Mouse (Mus musculus) heart, adult 11 months (tissue): ENCODE results near the gene Dnajb13.

Experiments used
- DNase-seq: peaks from one replicate; pipeline ENCODE4 v3.0.0; 2022

Dnajb13 gene

GRCm38 (mm10) chr7:100514573-100514972 is at the start of gene Dnajb13:
Gene Dnajb13, minus strand, starts transcription at chr7:100514960.
- no peak for DNase-seq

DNA sequence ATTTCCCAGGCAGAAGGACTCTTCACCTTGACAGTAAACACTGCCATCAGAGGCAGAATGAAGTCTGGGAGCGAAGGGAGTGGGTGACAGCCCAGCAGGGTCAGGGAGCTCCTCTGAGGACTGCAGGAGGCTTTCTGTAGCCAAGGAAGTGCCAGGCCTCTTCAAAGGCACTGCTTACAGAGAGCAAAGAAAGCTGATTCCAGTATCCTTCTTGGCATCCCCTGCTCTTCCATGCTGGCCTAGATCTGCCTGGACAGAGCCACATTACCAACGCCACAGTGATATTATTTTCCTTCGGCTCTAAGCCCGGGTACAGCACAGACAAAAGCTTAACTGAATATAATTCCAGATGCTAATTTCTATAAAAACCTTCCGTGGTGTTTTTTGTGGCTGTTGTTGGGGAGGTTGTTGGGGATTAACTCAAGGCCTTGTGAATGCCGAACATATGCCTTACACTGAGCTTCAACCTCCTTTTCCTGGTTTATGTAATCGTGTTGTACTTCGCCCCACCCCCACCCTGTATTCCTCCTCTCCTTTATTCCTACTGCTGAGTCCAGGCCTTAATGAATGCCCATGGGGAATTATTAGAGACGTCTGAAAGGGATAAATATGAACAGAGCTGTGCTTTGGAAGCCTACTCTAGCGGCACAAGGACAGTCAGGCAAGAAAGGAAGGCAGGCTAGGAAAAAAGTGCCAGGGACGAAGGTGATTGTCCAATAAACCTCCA is 47.3 kb upstream of the Dnajb13 start:
- DNase-seq = peak; percentile 81

DNA sequence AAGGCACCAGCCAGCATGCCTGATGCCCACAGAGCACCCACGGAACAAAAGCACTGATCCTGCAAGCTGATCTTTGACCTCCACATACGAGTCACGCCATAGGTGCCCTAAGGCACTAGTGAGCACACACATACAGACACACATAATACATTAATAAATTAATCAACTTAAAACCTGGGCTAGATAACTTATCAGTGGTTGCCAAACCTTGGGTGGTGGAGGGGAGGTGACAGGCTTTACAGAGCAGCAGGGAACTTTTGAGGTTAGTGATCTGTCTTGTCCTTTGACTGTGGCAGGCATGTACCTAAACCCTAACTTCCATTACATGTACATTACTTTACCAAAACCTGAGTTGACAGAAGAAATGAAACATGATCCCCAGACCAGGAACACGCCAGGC is 44.6 kb upstream of the Dnajb13 start:
- peak; percentile 41 for DNase-seq

- peak; percentile 85 for DNase-seq
Measured at GRCm38 (mm10) chr7:100557241-100557640, 42.5 kb upstream of the Dnajb13 start.

- DNase-seq = peak; percentile 93
Measured at GRCm38 (mm10) chr7:100555431-100555951, 40.7 kb upstream of the Dnajb13 start.

DNA sequence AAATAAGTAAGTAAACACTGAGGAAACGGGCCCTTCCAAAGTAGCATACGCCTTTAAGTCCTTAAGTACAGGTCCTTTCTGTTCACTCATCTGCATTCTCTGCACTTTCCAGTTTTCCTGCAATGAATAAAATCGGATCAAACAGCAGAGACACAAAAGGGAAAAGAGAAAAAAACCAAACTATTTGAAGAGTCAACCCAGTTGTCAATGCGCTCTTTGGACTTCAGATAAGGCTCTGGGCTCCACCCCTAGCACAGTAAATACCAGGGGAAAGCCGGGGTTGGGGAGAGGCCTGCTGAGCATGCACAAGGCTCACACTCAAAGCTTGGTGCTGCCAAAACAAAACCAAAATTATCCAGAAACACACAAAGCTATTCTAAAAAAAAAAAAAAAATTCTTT is 40.2 kb upstream of the Dnajb13 start:
- peak; percentile 39 for DNase-seq

DNA sequence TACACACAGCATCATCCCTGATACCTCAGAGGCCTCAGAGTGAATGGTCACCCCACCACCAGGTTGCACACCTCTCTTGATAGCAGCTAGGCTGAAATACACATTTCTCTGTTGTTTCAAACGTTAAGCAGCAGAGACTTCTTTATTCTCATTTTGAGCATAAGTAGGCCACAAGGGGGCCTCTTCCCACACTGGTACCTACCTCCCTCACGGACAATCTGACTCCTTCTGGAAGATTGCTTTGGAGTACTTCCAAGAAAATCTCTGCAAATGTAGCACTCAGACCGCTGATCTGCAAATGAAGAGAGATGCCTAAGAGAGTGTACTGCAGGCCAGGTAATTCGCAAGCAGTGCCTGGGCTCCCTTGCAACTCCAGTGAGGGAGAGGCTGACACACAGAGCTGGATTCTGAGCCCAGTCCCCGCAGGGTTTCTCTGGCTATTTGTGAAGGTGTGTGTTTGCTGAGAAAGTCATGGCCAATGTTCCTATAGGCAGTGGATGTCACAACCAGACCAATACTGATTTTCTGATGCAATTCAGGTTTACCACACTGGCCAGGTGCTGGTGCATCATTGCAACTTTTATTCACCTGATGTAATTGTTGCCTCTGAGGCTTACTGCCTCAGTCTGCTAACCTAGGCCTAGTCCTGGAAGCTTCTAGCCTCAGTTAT is 35.7 kb upstream of the Dnajb13 start:
- peak; percentile 65 for DNase-seq

GRCm38 (mm10) chr7:100549796-100550195 is 35.0 kb upstream of the Dnajb13 start:
- no peak for DNase-seq

- peak; percentile 86 for DNase-seq
Measured at GRCm38 (mm10) chr7:100547631-100548030, 32.9 kb upstream of the Dnajb13 start.

GRCm38 (mm10) chr7:100544437-100544836 is 29.7 kb upstream of the Dnajb13 start:
- no peak for DNase-seq

DNA sequence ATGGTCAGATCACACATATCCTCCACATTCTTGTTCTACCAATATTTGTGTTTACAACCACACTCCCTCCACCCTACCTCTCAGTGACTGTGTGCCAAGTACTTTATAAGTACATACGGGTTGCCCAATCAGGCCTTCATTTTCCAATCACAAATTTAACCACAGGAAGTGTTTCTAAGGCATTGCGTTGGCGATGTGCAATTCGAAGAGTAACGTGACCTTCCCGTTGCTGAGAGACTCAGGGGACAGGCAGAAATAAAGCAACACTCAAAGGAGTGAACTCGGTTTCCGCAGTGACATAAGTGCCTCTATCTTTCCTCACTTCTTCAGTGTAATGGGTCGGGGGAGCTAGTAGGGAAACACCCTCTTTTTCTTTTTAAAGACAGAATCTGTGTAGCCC is 24.8 kb upstream of the Dnajb13 start:
- DNase-seq = peak; percentile 73

DNA sequence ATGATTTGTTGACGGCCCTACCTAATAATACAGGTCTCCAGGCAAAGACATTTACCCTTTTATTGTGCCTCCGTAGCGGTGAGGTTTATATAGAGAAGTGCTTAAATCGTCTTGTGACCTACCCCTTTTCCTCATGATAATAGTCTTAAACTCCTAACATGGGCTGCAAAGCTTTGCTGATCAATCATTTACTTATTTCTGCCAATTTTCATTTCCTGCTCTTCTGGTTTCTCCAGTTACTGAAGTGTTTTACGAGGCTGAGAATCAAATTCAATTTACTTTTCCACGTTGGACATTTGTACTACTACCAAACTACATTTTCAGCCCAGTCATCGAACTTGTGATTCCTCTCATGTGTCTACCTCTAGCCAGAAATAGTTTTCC is 22.8 kb upstream of the Dnajb13 start:
- no peak for DNase-seq

DNA sequence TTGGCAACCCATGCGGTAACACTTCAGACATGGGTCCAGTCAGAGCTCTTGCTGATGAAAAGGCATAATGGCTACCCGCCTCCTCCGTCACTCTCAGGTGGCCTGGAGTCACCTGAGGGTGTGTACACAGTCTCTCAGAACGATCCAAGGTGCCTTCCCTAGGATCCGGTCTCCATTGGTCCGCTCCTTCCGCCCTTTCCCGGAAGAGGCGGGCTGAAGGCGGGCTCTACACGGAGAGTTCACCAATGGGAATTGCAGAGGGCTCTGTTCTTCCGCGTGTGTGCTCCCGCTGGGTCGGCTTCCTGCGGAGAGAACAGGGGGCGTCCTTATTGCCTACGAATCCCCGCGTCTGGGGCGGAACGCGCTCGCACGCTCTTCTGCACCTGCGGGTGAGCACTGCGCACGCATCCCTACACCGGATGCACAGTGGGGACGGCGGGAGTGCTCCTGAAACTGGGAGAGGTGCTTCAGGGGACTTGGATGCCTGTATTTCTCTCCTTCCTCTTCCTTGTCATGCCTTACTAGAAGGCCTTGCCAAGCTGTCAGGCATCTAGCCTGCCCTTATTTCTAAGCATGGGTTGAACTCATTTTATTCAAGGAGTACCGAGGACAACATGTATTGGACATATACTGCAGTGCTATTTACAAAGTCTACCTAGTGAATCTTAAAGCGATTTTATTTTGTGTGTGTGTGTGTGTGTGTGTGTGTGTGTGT is 22.2 kb upstream of the Dnajb13 start, which contains the start of gene Coa4:
Gene Coa4, plus strand, starts transcription at position 268 of the 715 bp plus-strand sequence.
- peak; percentile 99 for DNase-seq

DNA sequence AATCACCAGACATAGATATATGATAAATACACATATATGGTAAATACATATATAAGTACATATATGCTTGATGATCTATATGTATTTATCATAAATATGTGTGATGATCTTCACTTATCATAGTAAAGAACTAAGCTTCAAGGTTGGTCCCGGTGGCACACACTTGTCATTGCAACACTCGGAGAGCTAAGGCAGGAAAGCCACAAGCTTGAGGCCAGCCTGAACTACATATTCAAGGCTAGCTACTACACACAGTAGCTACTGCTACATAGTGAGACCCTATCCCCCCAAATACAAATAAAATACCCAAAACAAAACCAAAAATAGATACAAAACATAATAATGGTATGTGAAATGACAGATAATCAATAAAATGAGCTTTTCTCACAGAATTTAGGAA is 21.1 kb upstream of the Dnajb13 start:
- peak; percentile 80 for DNase-seq

- peak; percentile 86 for DNase-seq
Measured at GRCm38 (mm10) chr7:100534216-100534615, 19.5 kb upstream of the Dnajb13 start.

- DNase-seq = peak; percentile 86
Measured at GRCm38 (mm10) chr7:100533503-100533902, 18.7 kb upstream of the Dnajb13 start.

GRCm38 (mm10) chr7:100530766-100531165 is 16.0 kb upstream of the Dnajb13 start:
- no peak for DNase-seq

DNA sequence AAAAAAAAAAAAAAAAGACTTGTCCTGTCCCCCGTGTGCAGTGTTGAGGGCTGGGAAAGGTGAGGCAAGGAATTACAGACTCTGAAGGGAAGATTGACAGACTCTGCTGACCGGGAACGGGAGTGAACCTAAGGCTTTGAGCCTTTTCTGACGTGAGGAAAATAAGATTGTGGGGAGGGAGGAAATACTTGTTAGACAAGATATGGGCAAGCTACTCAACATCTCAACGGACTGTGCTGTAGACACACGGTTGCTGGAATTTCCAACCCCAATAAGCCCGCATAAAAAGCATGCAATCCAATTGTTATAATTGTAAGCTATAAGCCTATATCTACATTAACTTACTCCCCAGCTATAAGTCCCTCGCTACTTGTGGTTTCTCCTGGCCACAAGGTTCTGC is 9.9 kb upstream of the Dnajb13 start:
- no peak for DNase-seq

DNA sequence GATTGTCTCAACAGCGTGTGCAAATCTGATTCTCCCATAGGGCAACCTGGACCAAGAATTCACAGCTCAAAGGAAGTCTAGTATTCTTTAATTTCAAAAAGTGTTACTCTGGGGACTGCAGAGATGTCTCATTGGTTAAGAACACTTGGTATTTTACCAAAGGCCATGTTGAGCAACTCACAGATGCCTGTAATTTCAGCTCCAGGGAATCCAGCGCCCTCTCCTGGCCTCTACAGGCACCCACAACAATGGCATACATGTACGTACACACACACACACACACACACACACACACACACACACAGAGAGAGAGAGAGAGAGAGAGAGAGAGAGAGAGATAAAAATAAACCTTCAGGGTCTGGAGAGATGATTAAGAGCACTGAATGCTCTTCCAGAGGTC is 7.5 kb upstream of the Dnajb13 start:
- DNase-seq = no peak

- DNase-seq = peak; percentile 93
Measured at GRCm38 (mm10) chr7:100520663-100521285, 6.0 kb upstream of the Dnajb13 start.

- DNase-seq = no peak
Measured at GRCm38 (mm10) chr7:100520204-100520603, 5.4 kb upstream of the Dnajb13 start.

- no peak for DNase-seq
Measured at GRCm38 (mm10) chr7:100511602-100512001, 3.2 kb downstream of the Dnajb13 start.

GRCm38 (mm10) chr7:100508670-100509069 is 6.1 kb downstream of the Dnajb13 start:
- peak; percentile 91 for DNase-seq
